ENCODE assay signal across 21 mouse cellular contexts in genomic region chr3:75104867-75105266, GRCm38 (mm10). TPM values are rescaled to one million over a fixed set of nuclear protein-coding genes. Genes with fewer than 3 reads are reported as not detected.
DNase-seq lines count a peak whose midpoint lies in the region; ATAC-seq lines count a peak whose summit lies in the region.
"Had no signal": no experiment of that assay in that cellular context is flagged by ENCODE, and none has a peak within 500 bp of the region (broad histone marks: within the 10 kb centered on the region; RNA-seq: fewer than 3 reads in every experiment).

No protein-coding gene starts in this region.

- no peaks in the 10 kb centered on the region for H3K36me3 ChIP-seq in heart, embryonic 11.5 days (ENCODE audit: control insufficient read depth, insufficient read depth, low read length)
- H3K36me3 ChIP-seq: heart, embryonic 10.5 days; midbrain, embryonic 15.5 days; stomach, embryonic 15.5 days had no signal

- H3K27ac ChIP-seq in heart, embryonic 11.5 days (ENCODE audit: low read depth, low read length) = no peak overlapping the region
- H3K27ac ChIP-seq: heart, embryonic 10.5 days; left cerebral cortex, adult 2 months; midbrain, embryonic 15.5 days; stomach, embryonic 15.5 days had no signal

- H3K4me1 ChIP-seq in heart, embryonic 11.5 days (ENCODE audit: control insufficient read depth, insufficient read depth, low read length) = no peaks in the 10 kb centered on the region
- H3K4me1 ChIP-seq: heart, embryonic 10.5 days; midbrain, embryonic 15.5 days; stomach, embryonic 15.5 days had no signal

- no peak for DNase-seq in frontal cortex, postnatal 14 days (ENCODE audit: low spot score in 2 of 2)
- peak; percentile 41 for DNase-seq in cerebellum, adult 11 months
- DNase-seq in cerebellum, adult 9-11 months = peak; percentile 59
- peak; percentile 28 for DNase-seq in left cerebral cortex, postnatal 4 days
- DNase-seq in lung, postnatal 36 days = no peak
- DNase-seq in thymus, adult 18-20 months = no peak
- DNase-seq: kidney, adult 2 months; kidney, postnatal 25 days; lung, adult 2 months; thymus, postnatal 14 days had no signal

- intact Hi-C loops in left cerebral cortex, postnatal 4 days (cut with DNase I) = no loop called here

- no peak overlapping the region for H3K4me3 ChIP-seq in heart, embryonic 11.5 days (ENCODE audit: low read depth, low read length)
- H3K4me3 ChIP-seq: heart, embryonic 10.5 days; left cerebral cortex, adult 2 months; midbrain, embryonic 15.5 days; stomach, embryonic 15.5 days had no signal

- H3K27me3 ChIP-seq in heart, embryonic 11.5 days (ENCODE audit: control insufficient read depth, insufficient read depth, low read length) = no peaks in the 10 kb centered on the region
- H3K27me3 ChIP-seq: midbrain, embryonic 15.5 days; stomach, embryonic 15.5 days had no signal

- ATAC-seq in frontal cortex, adult (ENCODE audit: low TSS enrichment) = peak; percentile 77
- ATAC-seq in heart, embryonic 11.5 days (replicated peaks; ENCODE audit: insufficient number of reproducible peaks, low FRiP score, low TSS enrichment) = no peak
- ATAC-seq: midbrain, embryonic 15.5 days had no signal

- no peak overlapping the region for H3K4me2 ChIP-seq in heart, embryonic 11.5 days
- H3K4me2 ChIP-seq: midbrain, embryonic 15.5 days; stomach, embryonic 15.5 days had no signal

- H3K9me3 ChIP-seq in heart, embryonic 11.5 days (replicated peaks; ENCODE audit: control insufficient read depth, low read length) = no peaks in the 10 kb centered on the region
- H3K9me3 ChIP-seq: heart, embryonic 10.5 days; midbrain, embryonic 15.5 days; stomach, embryonic 15.5 days had no signal

- no peak overlapping the region for H3K9ac ChIP-seq in heart, embryonic 11.5 days (ENCODE audit: low read depth, low read length)
- H3K9ac ChIP-seq: midbrain, embryonic 15.5 days; stomach, embryonic 15.5 days had no signal

RNA-seq across cellular contexts. Expression of gene Zbbx, which starts 60.0 kb away (rescaled TPM):
- total RNA-seq in left cerebral cortex, postnatal 4 days (2021) = 1 to 10 TPM; 2.3 to 3.0 TPM
- polyA plus RNA-seq in heart, embryonic 11.5 days (2014; fragmentation: Nextera tagmentation; extraction: Ambion mirVana) = not detected in 2 replicates
- total RNA-seq: gastrocnemius, adult 8-10 months; heart, postnatal 25 days; liver, adult 2 months had no signal
- polyA plus RNA-seq: C2C12; heart, embryonic 10.5 days; kidney, adult 2 months; liver, adult 2 months; small intestine, adult 2 months had no signal

Comparison
In these comparisons a context has a peak if more than half of its experiments do, and no peak if none do; other contexts are left out.
1. DNase-seq: peak in cerebellum, adult 11 months (single experiment), cerebellum, adult 9-11 months (single experiment) and left cerebral cortex, postnatal 4 days (single experiment); none in frontal cortex, postnatal 14 days (0 of 2), lung, postnatal 36 days (single experiment) and thymus, adult 18-20 months (0 of 2).